Mouse (Mus musculus) thymus, adult 18-20 months (tissue): ENCODE data around the gene BC005537.
"Not testable (repeated sequence)": the region's sequence is repeated elsewhere in the genome, so short reads cannot be mapped to it uniquely, and the experiment has no call there.

Experiments used
- DNase-seq, 2 experiments: peaks; one replicate each; pipeline ENCODE4 v3.0.0; 2022; ENCODE audit warnings: mixed read lengths in 2 of 2

The BC005537 gene

GRCm38 (mm10) chr13:24801308-24801921 lies at the start of gene BC005537:
Gene BC005537, plus strand, starts transcription at chr13:24801657.
- DNase-seq: no peak

- no peak for DNase-seq
Observed at GRCm38 (mm10) chr13:24756756-24757155, 44.7 kb upstream of the BC005537 start.

- DNase-seq: no peak
Observed at GRCm38 (mm10) chr13:24757820-24758564, 43.5 kb upstream of the BC005537 start.

- no peak for DNase-seq
Observed at GRCm38 (mm10) chr13:24759451-24759850, 42.0 kb upstream of the BC005537 start.

GRCm38 (mm10) chr13:24760351-24760870 lies 41.0 kb upstream of the BC005537 start:
- no peak for DNase-seq

- DNase-seq: no peak
Observed at GRCm38 (mm10) chr13:24761083-24761402, 40.4 kb upstream of the BC005537 start.

GRCm38 (mm10) chr13:24761403-24762227 lies 39.8 kb upstream of the BC005537 start, which contains the start of gene Gmnn:
Gene Gmnn, minus strand, starts transcription at chr13:24761923.
- DNase-seq: peak; percentile 89 to 91

GRCm38 (mm10) chr13:24762254-24762653 lies 39.2 kb upstream of the BC005537 start:
- DNase-seq: no peak

- DNase-seq: not testable (repeated sequence)
Observed at GRCm38 (mm10) chr13:24767809-24768208, 33.6 kb upstream of the BC005537 start.

- not testable (repeated sequence) for DNase-seq
Observed at GRCm38 (mm10) chr13:24771482-24771881, 30.0 kb upstream of the BC005537 start.

- peak in 1 of 2 experiments; percentile 34 for DNase-seq
Observed at GRCm38 (mm10) chr13:24776146-24776844, 25.2 kb upstream of the BC005537 start.

GRCm38 (mm10) chr13:24778026-24778425 lies 23.4 kb upstream of the BC005537 start:
- DNase-seq: no peak

GRCm38 (mm10) chr13:24778706-24779380 lies 22.6 kb upstream of the BC005537 start:
- no peak for DNase-seq

GRCm38 (mm10) chr13:24781916-24782315 lies 19.5 kb upstream of the BC005537 start:
- DNase-seq: no peak

GRCm38 (mm10) chr13:24786014-24786490 lies 15.4 kb upstream of the BC005537 start:
- peak; percentile 48 to 66 for DNase-seq

- DNase-seq: no peak
Observed at GRCm38 (mm10) chr13:24787477-24787876, 14.0 kb upstream of the BC005537 start.

- DNase-seq: no peak
Observed at GRCm38 (mm10) chr13:24791349-24791748, 10.1 kb upstream of the BC005537 start.

- DNase-seq: no peak
Observed at GRCm38 (mm10) chr13:24792411-24793045, 8.9 kb upstream of the BC005537 start.

- DNase-seq: no peak
Observed at GRCm38 (mm10) chr13:24798686-24799085, 2.8 kb upstream of the BC005537 start.

GRCm38 (mm10) chr13:24799378-24799777 lies 2.1 kb upstream of the BC005537 start:
- DNase-seq: no peak
